Mouse (Mus musculus): ENCODE data around the gene Cfap61.
A peak's percentile ranks its signal among the peaks of the same experiment; 100 is the strongest.

Gene Cfap61

GRCm38 (mm10) chr2:146116282-146116681, 181.7 kb downstream of the Cfap61 start:
- no peaks in the 10 kb centered on the region for H3K27me3 ChIP-seq (ENCODE audit: control insufficient read depth, insufficient read depth, low read length, poor library complexity, severe bottlenecking)
- no peaks in the 10 kb centered on the region for H3K36me3 ChIP-seq (ENCODE audit: control insufficient read depth, insufficient read depth, low read length, poor library complexity, severe bottlenecking)
- peak; percentile 7 for DNase-seq (ENCODE audit: low read depth, low spot score)

- Histone ChIP-seq H3K27me3 (ENCODE audit: control insufficient read depth, insufficient read depth, low read length, poor library complexity, severe bottlenecking) (no peaks in the 10 kb centered on the region), H3K36me3 (ENCODE audit: control insufficient read depth, insufficient read depth, low read length, poor library complexity, severe bottlenecking) (no peaks in the 10 kb centered on the region)
- DNase-seq (ENCODE audit: low read depth, low spot score): no peak
Observed at GRCm38 (mm10) chr2:146116726-146117125, 182.1 kb downstream of the Cfap61 start.

DNA sequence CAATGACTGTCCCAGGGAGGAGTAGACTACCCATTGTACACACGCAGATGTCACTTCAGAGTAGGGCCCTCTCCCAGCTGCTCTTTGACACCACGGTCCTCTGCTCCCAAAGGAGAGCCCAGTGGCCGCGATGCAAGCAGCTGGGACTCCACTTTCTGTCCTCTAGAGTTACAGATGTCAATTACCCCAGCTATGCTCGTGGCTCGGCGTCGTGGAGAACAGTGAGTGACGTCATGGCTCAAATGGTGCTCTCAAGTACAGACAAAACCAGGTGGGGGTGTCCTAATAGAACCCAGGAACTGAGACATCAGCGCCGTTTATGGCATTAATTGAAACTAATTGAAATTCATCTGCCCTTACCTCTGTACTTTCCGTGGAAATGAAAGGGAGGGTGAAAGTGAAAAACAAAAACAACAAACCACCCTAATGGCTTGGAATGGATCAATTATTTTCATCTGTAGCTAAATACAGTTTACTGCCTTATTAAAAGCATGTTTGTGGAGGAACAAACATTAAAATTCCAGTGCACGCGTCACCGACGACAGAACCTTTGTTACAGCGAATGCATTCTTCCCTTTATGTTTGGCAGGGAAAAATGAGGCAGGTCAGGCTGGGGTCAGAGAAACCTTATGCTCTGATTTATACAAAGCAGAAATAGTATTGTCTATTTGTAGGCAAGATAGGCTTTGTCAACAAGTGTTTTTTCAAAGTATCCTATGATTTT, 182.8 kb downstream of the Cfap61 start:
- H3K27me3 ChIP-seq (ENCODE audit: control insufficient read depth, insufficient read depth, low read length, poor library complexity, severe bottlenecking): no peaks in the 10 kb centered on the region
- DNase-seq (ENCODE audit: low read depth, low spot score): peak; percentile 28

DNA sequence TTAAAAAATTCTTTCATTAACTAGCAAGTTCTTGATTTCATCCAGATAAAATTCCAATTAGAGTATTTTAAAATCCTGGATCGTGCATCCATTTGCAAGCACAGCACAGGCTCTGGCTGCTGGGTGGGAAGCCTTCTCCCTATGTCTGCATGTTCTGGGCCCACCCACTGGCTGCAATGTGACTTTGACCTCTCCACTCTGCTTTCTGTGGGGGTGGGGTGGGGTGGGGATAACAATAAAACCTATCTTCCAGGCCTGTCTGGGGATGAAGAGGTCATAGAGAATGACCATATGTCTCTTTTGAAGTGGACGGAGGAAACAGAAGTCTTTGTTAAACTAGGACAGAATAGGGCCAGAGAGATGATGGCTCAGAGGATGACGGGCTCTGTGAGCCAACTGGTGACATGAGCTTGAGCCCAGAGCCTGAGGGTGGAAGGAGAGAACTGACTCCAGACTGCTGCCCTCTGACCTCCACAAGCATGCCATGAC, 183.4 kb downstream of the Cfap61 start:
- Histone ChIP-seq H3K36me3 (ENCODE audit: control insufficient read depth, insufficient read depth, low read length, poor library complexity, severe bottlenecking) (no peaks in the 10 kb centered on the region), H3K27me3 (ENCODE audit: control insufficient read depth, insufficient read depth, low read length, poor library complexity, severe bottlenecking) (no peaks in the 10 kb centered on the region)
- DNase-seq (ENCODE audit: low read depth, low spot score): no peak

More for the DNA sequence above, 182.8 kb downstream of the Cfap61 start:
- H3K36me3 ChIP-seq (ENCODE audit: control insufficient read depth, insufficient read depth, low read length, poor library complexity, severe bottlenecking): no peaks in the 10 kb centered on the region

DNA sequence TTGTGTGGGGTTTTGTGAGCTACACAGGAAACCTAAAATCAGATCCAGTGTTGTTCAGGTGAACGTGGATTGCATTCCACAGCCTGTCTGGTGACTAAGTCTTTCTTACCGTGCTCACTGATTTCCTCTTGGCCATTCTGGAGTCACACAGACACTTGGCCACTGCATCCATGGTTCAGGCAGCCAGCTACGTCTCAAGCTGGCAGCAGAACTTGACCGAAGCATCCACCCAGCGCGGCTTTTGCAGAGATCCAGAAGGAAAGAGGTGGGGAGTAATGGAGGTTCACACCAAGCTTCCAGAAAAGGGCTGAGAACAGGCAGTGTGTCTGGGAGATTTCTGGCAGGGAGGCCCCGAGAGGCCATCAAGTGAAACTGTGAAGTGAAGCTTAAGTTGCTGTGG, 187.0 kb downstream of the Cfap61 start:
- Histone ChIP-seq H3K36me3 (ENCODE audit: control insufficient read depth, insufficient read depth, low read length, poor library complexity, severe bottlenecking) (no peaks in the 10 kb centered on the region), H3K27me3 (ENCODE audit: control insufficient read depth, insufficient read depth, low read length, poor library complexity, severe bottlenecking) (no peaks in the 10 kb centered on the region)
- DNase-seq (ENCODE audit: low read depth, low spot score): no peak

DNA sequence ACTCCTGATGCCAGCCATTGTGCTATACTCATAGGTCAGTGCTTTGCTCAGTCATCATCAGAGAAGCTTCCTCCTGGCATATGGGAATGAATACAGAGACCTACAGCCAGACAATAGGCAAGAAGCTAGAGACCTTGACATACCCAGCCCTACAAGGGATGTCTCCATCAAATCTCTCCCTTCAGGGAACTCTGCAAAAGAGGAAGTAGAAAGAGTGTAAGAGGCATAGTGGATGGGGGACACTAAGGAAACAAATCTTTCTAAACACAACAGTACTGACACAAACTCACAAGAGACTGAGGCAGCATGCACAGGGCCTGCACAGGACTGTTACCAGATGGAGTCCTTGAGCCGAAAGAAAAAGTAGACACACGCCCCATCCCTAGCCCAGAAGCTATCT, 190.5 kb downstream of the Cfap61 start:
- Histone ChIP-seq H3K27me3 (ENCODE audit: control insufficient read depth, insufficient read depth, low read length, poor library complexity, severe bottlenecking) (no peaks in the 10 kb centered on the region), H3K36me3 (ENCODE audit: control insufficient read depth, insufficient read depth, low read length, poor library complexity, severe bottlenecking) (no peaks in the 10 kb centered on the region)
- no peak for DNase-seq (ENCODE audit: low read depth, low spot score)

- Histone ChIP-seq H3K36me3 (ENCODE audit: control insufficient read depth, insufficient read depth, low read length, poor library complexity, severe bottlenecking) (no peaks in the 10 kb centered on the region), H3K27me3 (ENCODE audit: control insufficient read depth, insufficient read depth, low read length, poor library complexity, severe bottlenecking) (no peaks in the 10 kb centered on the region)
- no peak for DNase-seq (ENCODE audit: low read depth, low spot score)
Observed at GRCm38 (mm10) chr2:146128622-146129021, 194.0 kb downstream of the Cfap61 start.

GRCm38 (mm10) chr2:146130514-146130913, 195.9 kb downstream of the Cfap61 start:
- no peaks in the 10 kb centered on the region for H3K36me3 ChIP-seq (ENCODE audit: control insufficient read depth, insufficient read depth, low read length, poor library complexity, severe bottlenecking)
- H3K27me3 ChIP-seq (ENCODE audit: control insufficient read depth, insufficient read depth, low read length, poor library complexity, severe bottlenecking): no peaks in the 10 kb centered on the region
- DNase-seq (ENCODE audit: low read depth, low spot score): no peak

DNA sequence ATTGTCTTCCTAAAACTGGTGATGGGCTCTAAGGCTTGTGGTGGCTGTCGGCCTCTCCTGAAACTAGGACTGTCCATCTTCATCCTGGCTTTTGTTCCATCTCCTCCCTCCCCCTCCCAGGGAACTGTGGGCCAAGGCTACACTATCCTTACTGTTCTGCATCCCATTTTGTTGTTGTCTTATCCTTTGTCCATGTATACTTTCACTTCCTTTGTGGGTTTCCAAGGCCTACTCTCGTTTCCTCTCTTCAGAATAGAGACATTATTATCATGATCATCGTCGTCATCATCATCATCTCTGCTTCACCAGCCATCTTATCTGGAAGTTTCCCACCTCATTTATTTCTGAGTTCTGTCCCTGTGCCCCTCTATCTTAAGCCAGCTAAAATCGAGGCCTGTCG, 199.7 kb downstream of the Cfap61 start:
- no peaks in the 10 kb centered on the region for H3K27me3 ChIP-seq (ENCODE audit: control insufficient read depth, insufficient read depth, low read length, poor library complexity, severe bottlenecking)
- H3K36me3 ChIP-seq (ENCODE audit: control insufficient read depth, insufficient read depth, low read length, poor library complexity, severe bottlenecking): no peaks in the 10 kb centered on the region
- no peak for DNase-seq (ENCODE audit: low read depth, low spot score)

GRCm38 (mm10) chr2:146140711-146141110, 206.1 kb downstream of the Cfap61 start:
- Histone ChIP-seq H3K27me3 (ENCODE audit: control insufficient read depth, insufficient read depth, low read length, poor library complexity, severe bottlenecking) (no peaks in the 10 kb centered on the region), H3K36me3 (ENCODE audit: control insufficient read depth, insufficient read depth, low read length, poor library complexity, severe bottlenecking) (no peaks in the 10 kb centered on the region)
- no peak for DNase-seq (ENCODE audit: low read depth, low spot score)

GRCm38 (mm10) chr2:146147306-146147705, 212.7 kb downstream of the Cfap61 start:
- DNase-seq (ENCODE audit: low read depth, low spot score): no peak
- Histone ChIP-seq H3K27me3 (ENCODE audit: control insufficient read depth, insufficient read depth, low read length, poor library complexity, severe bottlenecking) (no peaks in the 10 kb centered on the region), H3K36me3 (ENCODE audit: control insufficient read depth, insufficient read depth, low read length, poor library complexity, severe bottlenecking) (no peaks in the 10 kb centered on the region)

DNA sequence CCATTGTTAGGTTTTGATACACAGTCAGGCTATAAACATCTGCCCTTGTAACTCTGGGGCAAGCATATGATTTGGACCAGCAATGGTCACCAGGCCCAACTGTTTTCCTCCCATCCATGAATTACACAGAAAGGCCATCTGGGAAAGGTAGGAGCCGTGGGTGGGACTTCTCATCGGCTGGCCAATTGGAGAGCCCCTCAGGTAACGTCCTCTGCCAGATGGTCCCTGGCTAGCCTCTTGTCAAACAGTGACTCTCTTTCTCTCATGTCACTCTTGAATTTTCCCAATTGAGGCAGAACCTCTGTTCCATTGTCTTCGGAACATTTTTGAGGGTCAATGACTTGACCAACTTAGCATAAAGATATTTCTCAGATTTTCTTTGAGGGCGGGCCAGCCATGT, 213.2 kb downstream of the Cfap61 start:
- no peaks in the 10 kb centered on the region for H3K27me3 ChIP-seq (ENCODE audit: control insufficient read depth, insufficient read depth, low read length, poor library complexity, severe bottlenecking)
- no peaks in the 10 kb centered on the region for H3K36me3 ChIP-seq (ENCODE audit: control insufficient read depth, insufficient read depth, low read length, poor library complexity, severe bottlenecking)
- no peak for DNase-seq (ENCODE audit: low read depth, low spot score)

GRCm38 (mm10) chr2:146149206-146149974, 214.8 kb downstream of the Cfap61 start:
- no peak for DNase-seq (ENCODE audit: low read depth, low spot score)
- Histone ChIP-seq H3K27me3 (ENCODE audit: control insufficient read depth, insufficient read depth, low read length, poor library complexity, severe bottlenecking) (no peaks in the 10 kb centered on the region), H3K36me3 (ENCODE audit: control insufficient read depth, insufficient read depth, low read length, poor library complexity, severe bottlenecking) (no peaks in the 10 kb centered on the region)

- DNase-seq (ENCODE audit: low read depth, low spot score): no peak
- Histone ChIP-seq H3K27me3 (ENCODE audit: control insufficient read depth, insufficient read depth, low read length, poor library complexity, severe bottlenecking) (no peaks in the 10 kb centered on the region), H3K36me3 (ENCODE audit: control insufficient read depth, insufficient read depth, low read length, poor library complexity, severe bottlenecking) (no peaks in the 10 kb centered on the region)
Observed at GRCm38 (mm10) chr2:146168017-146168803, 233.6 kb downstream of the Cfap61 start.

DNA sequence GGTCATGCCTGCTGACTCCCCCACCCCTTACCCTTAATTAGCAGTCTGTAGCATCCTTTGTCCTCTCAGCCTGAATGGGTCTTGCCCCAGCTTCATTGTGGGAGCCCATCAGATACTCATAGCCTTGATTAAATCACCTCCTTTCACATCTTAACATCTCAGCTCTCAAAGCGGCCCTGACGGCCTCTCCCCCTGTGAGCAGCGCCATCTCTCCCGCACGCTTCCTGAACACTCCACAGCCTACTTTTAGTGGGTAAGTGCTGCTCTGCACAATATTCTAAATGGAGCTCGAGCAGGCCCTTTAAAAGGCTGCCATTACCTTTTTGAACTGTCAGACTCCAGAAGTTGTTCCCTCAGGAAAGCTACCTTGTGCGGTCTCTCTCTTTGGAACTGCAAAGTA, 234.9 kb downstream of the Cfap61 start:
- H3K27me3 ChIP-seq (ENCODE audit: control insufficient read depth, insufficient read depth, low read length, poor library complexity, severe bottlenecking): no peaks in the 10 kb centered on the region
- DNase-seq (ENCODE audit: low read depth, low spot score): no peak
- no peaks in the 10 kb centered on the region for H3K36me3 ChIP-seq (ENCODE audit: control insufficient read depth, insufficient read depth, low read length, poor library complexity, severe bottlenecking)

Measured in splenic B cell, adult 2 months (primary cell).